Mouse (Mus musculus): ENCODE measurements around the gene Vsx1. TPM values are rescaled to one million over a fixed set of nuclear protein-coding genes. Genes with fewer than 3 reads are reported as not detected.

The Vsx1 gene
- polyA plus RNA-seq (2015; fragmentation: Nextera tagmentation; extraction: Ambion mirVana) = not detected in 2 replicates

- Histone ChIP-seq H3K4me3 (replicated peaks) (peak within 1 kb of the TSS; percentile 26), H3K4me1 (0 out of 2 replicates have a peak, but pooled peaks cover 8% of the 10 kb centered on the region), H3K27ac (no peak within 1 kb of the TSS), H3K36me3 (no peaks in the 10 kb centered on the region), H3K4me2 (peak within 1 kb of the TSS; percentile 55), H3K9me3 (no peaks in the 10 kb centered on the region), H3K9ac (no peak within 1 kb of the TSS), H3K27me3 (replicated peaks) (peaks cover 63% of the 10 kb centered on the region)
- ATAC-seq (ENCODE audit: insufficient read depth, low FRiP score, low read depth) = no peak
- WGBS = 44% methylated on average over 16 of the region's 16 CpGs
These were observed at the start of gene Vsx1 for GRCm38 (mm10) chr2:150689223-150689800. TSS of gene Vsx1 (minus strand) at chr2:150689360.

- H3K4me1 ChIP-seq = no peaks in the 10 kb centered on the region
- 70% methylated on average over 9 of the region's 9 CpGs for WGBS
- no peak overlapping the region for H3K9ac ChIP-seq
- no peak overlapping the region for H3K4me3 ChIP-seq (replicated peaks)
- H3K27ac ChIP-seq = no peak overlapping the region
- no peak for ATAC-seq (ENCODE audit: insufficient read depth, low FRiP score, low read depth)
- H3K4me2 ChIP-seq = no peak overlapping the region
- no peaks in the 10 kb centered on the region for H3K9me3 ChIP-seq
- no peaks in the 10 kb centered on the region for H3K27me3 ChIP-seq (replicated peaks)
- no peaks in the 10 kb centered on the region for H3K36me3 ChIP-seq
These were observed 48.7 kb upstream of the Vsx1 start for GRCm38 (mm10) chr2:150737881-150738280.

DNA sequence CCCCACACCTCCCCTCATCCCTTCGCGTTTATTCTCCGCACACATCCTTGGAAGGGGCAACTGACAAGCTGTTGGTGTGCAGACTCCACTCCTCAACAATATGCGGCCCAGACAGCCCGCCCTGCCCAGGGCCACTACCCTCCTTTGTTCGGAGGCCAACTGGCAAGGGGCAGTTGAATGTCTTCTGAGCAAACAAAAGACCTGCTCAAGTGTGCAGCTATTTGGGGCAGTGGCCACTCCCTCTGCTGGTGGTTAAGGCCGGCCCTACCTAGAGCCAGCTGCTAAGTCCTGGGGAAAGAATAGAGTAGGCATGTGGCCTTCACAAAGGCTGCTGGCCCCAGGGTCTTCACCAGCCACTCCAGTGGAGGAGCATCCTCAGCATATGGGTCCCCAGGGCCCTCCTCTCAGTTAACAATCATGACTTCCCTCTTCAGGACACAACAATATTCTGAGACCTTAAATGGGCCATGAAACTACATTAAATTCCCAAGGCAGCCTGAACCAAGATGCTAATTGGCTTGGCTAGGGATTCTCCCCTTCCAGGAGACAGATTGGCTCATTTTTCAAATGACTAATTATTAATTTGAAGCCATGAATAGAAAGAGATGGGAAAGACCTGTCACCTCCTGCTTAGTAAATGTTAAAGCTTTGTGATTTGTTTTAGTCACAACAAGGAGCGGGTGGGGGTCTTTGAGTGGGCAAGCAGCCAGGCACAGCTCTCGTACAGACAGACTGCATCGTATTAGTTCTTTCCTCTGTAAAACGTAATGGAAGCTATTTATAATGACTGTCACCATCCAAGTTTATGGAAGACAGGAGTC lies 46.8 kb upstream of the Vsx1 start:
- H3K27ac ChIP-seq = no peak overlapping the region
- no peak for ATAC-seq (ENCODE audit: insufficient read depth, low FRiP score, low read depth)
- H3K4me3 ChIP-seq (replicated peaks) = no peak overlapping the region
- no peaks in the 10 kb centered on the region for H3K4me1 ChIP-seq
- 62% methylated on average over 11 of the region's 11 CpGs for WGBS
- no peaks in the 10 kb centered on the region for H3K9me3 ChIP-seq
- H3K27me3 ChIP-seq (replicated peaks) = no peaks in the 10 kb centered on the region
- no peak overlapping the region for H3K4me2 ChIP-seq
- no peaks in the 10 kb centered on the region for H3K36me3 ChIP-seq
- H3K9ac ChIP-seq = no peak overlapping the region

GRCm38 (mm10) chr2:150712167-150712674 lies 23.1 kb upstream of the Vsx1 start:
- no peaks in the 10 kb centered on the region for H3K36me3 ChIP-seq
- no peak overlapping the region for H3K27ac ChIP-seq
- no peak overlapping the region for H3K9ac ChIP-seq
- H3K9me3 ChIP-seq = no peaks in the 10 kb centered on the region
- no peaks in the 10 kb centered on the region for H3K4me1 ChIP-seq
- 74% methylated on average over 4 of the region's 4 CpGs for WGBS
- H3K27me3 ChIP-seq (replicated peaks) = no peaks in the 10 kb centered on the region
- H3K4me2 ChIP-seq = no peak overlapping the region
- ATAC-seq (ENCODE audit: insufficient read depth, low FRiP score, low read depth) = no peak
- H3K4me3 ChIP-seq (replicated peaks) = no peak overlapping the region

- Histone ChIP-seq H3K9ac (no peak overlapping the region), H3K4me1 (0 out of 2 replicates have a peak, but pooled peaks cover 8% of the 10 kb centered on the region), H3K27ac (no peak overlapping the region), H3K4me2 (no peak overlapping the region), H3K36me3 (no peaks in the 10 kb centered on the region), H3K9me3 (no peaks in the 10 kb centered on the region), H3K4me3 (replicated peaks) (no peak overlapping the region), H3K27me3 (replicated peaks) (peaks cover 54% of the 10 kb centered on the region)
- ATAC-seq (ENCODE audit: insufficient read depth, low FRiP score, low read depth) = no peak
- 76% methylated on average over 6 of the region's 6 CpGs for WGBS
These were observed 2.5 kb upstream of the Vsx1 start for GRCm38 (mm10) chr2:150691481-150692170.

- H3K9ac ChIP-seq = no peak overlapping the region
- H3K4me2 ChIP-seq = no peak overlapping the region
- peaks cover 63% of the 10 kb centered on the region for H3K27me3 ChIP-seq (replicated peaks)
- no peak overlapping the region for H3K27ac ChIP-seq
- H3K9me3 ChIP-seq = no peaks in the 10 kb centered on the region
- H3K4me3 ChIP-seq (replicated peaks) = no peak overlapping the region
- H3K4me1 ChIP-seq = 0 out of 2 replicates have a peak, but pooled peaks cover 8% of the 10 kb centered on the region
- WGBS = 9% methylated on average over 11 of the region's 11 CpGs
- no peak for ATAC-seq (ENCODE audit: insufficient read depth, low FRiP score, low read depth)
- no peaks in the 10 kb centered on the region for H3K36me3 ChIP-seq
These were observed 1.1 kb upstream of the Vsx1 start for GRCm38 (mm10) chr2:150690216-150690615.

GRCm38 (mm10) chr2:150688541-150689186 lies 496 bp downstream of the Vsx1 start:
- H3K9ac ChIP-seq = no peak overlapping the region
- under 1% methylated on average over 43 of the region's 44 CpGs for WGBS
- no peak overlapping the region for H3K27ac ChIP-seq
- H3K4me3 ChIP-seq (replicated peaks) = peak overlapping the region; percentile 26
- H3K9me3 ChIP-seq = no peaks in the 10 kb centered on the region
- H3K27me3 ChIP-seq (replicated peaks) = peaks cover 63% of the 10 kb centered on the region
- no peak for ATAC-seq (ENCODE audit: insufficient read depth, low FRiP score, low read depth)
- H3K4me2 ChIP-seq = peak overlapping the region; percentile 55
- 0 out of 2 replicates have a peak, but pooled peaks cover 8% of the 10 kb centered on the region for H3K4me1 ChIP-seq
- no peaks in the 10 kb centered on the region for H3K36me3 ChIP-seq

GRCm38 (mm10) chr2:150687871-150688540 lies 1.2 kb downstream of the Vsx1 start:
- no peaks in the 10 kb centered on the region for H3K9me3 ChIP-seq
- peaks cover 63% of the 10 kb centered on the region for H3K27me3 ChIP-seq (replicated peaks)
- peak overlapping the region; percentile 26 for H3K4me3 ChIP-seq (replicated peaks)
- H3K4me1 ChIP-seq = 0 out of 2 replicates have a peak, but pooled peaks cover 8% of the 10 kb centered on the region
- peak overlapping the region; percentile 55 for H3K4me2 ChIP-seq
- no peaks in the 10 kb centered on the region for H3K36me3 ChIP-seq
- ATAC-seq (ENCODE audit: insufficient read depth, low FRiP score, low read depth) = no peak
- H3K9ac ChIP-seq = no peak overlapping the region
- 4% methylated on average over 23 of the region's 23 CpGs for WGBS
- no peak overlapping the region for H3K27ac ChIP-seq

DNA sequence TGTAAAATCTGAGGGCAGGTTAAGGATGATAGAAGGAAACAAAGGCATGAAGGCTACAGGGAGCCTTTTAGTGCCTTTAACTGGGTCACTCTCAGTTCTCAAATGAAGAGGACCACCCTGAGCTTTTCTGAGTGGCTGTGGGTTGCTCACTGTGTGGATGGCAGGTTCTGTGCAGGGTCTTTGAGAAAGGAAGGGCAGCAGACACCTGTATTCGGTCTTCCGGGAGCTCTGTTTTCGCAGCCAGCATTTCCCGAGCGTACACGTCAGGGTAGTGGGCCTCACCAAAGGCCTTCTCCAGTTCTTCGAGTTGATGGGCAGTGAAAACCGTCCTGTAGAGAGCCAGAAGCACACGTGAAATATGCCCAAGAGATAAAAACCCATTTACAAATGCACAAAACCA lies 3.8 kb downstream of the Vsx1 start:
- Histone ChIP-seq H3K9me3 (no peaks in the 10 kb centered on the region), H3K4me1 (0 out of 2 replicates have a peak, but pooled peaks cover 8% of the 10 kb centered on the region), H3K27ac (no peak overlapping the region), H3K27me3 (replicated peaks) (peaks cover 43% of the 10 kb centered on the region), H3K9ac (no peak overlapping the region), H3K4me2 (no peak overlapping the region), H3K36me3 (no peaks in the 10 kb centered on the region), H3K4me3 (replicated peaks) (no peak overlapping the region)
- 83% methylated on average over 9 of the region's 9 CpGs for WGBS
- ATAC-seq (ENCODE audit: insufficient read depth, low FRiP score, low read depth) = no peak

DNA sequence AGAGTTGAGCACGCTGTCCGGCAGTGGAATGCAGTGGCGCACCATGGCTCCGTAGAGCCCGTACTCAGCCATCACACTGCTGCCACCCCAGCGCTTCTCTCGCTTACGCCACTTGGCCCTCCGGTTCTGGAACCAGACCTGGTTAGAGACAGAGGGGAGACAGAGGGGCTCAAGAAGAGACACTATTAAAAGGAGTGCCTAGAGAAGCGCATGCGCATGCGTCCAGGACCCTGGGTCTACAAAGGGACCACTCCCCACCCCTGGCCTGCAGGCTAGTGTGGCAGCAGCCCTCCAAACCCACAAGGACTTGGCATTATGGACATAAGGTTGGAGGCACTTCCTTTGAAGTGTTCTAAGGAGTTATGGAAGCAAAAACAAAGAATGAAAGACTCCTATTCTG lies 4.7 kb downstream of the Vsx1 start:
- no peak overlapping the region for H3K4me2 ChIP-seq

DNA sequence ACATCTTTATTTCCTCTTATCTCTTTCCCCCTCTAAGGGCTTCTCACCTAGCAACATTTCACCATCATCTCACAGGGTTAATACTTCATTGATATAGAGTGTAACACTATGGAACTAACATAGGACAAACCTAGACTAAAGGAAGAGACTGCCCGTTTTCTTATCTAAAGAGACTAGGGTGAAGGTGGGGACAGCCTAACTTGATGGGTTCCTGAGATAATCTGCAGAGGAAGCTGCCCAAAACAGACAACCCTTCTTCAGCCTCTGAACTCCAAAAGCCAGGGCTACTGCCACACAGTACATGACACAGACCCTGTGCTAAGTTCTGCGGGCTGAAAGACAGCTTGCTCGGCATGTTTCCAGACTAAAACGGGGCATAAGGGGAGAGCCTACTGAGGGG lies 7.6 kb downstream of the Vsx1 start:
- H3K27me3 ChIP-seq (replicated peaks) = peaks cover 9% of the 10 kb centered on the region
- no peaks in the 10 kb centered on the region for H3K36me3 ChIP-seq
- ATAC-seq (ENCODE audit: insufficient read depth, low FRiP score, low read depth) = no peak
- no peaks in the 10 kb centered on the region for H3K4me1 ChIP-seq
- no peak overlapping the region for H3K9ac ChIP-seq
- H3K4me2 ChIP-seq = no peak overlapping the region
- H3K27ac ChIP-seq = no peak overlapping the region
- H3K4me3 ChIP-seq (replicated peaks) = no peak overlapping the region
- WGBS = 46% methylated on average over 4 of the region's 4 CpGs
- H3K9me3 ChIP-seq = no peaks in the 10 kb centered on the region

More for the DNA sequence above, 4.7 kb downstream of the Vsx1 start:
- H3K4me1 ChIP-seq = 0 out of 2 replicates have a peak, but pooled peaks cover 8% of the 10 kb centered on the region
- 84% methylated on average over 12 of the region's 12 CpGs for WGBS
- no peak overlapping the region for H3K9ac ChIP-seq
- no peak overlapping the region for H3K27ac ChIP-seq
- peaks cover 34% of the 10 kb centered on the region for H3K27me3 ChIP-seq (replicated peaks)
- H3K36me3 ChIP-seq = no peaks in the 10 kb centered on the region
- no peaks in the 10 kb centered on the region for H3K9me3 ChIP-seq
- no peak overlapping the region for H3K4me3 ChIP-seq (replicated peaks)
- no peak for ATAC-seq (ENCODE audit: insufficient read depth, low FRiP score, low read depth)

Measured in stomach, embryonic 15.5 days (tissue).